Mouse (Mus musculus) cerebellum, adult (tissue): Measurements from ENCODE around the gene Gm9821.

Experiments
- ATAC-seq: cut with Nextera tagmentation; 2 replicates; pipeline ENCODE4 v1.9.2; 2017; ENCODE audit warnings: mild to moderate bottlenecking, moderate library complexity, mixed read lengths; ENCODE audit not compliant: insufficient number of reproducible peaks, low FRiP score, low TSS enrichment

Gene Gm9821

GRCm38 (mm10) chr2:91925442-91925841 is 20.1 kb upstream of the Gm9821 start:
- ATAC-seq, result no peak

DNA sequence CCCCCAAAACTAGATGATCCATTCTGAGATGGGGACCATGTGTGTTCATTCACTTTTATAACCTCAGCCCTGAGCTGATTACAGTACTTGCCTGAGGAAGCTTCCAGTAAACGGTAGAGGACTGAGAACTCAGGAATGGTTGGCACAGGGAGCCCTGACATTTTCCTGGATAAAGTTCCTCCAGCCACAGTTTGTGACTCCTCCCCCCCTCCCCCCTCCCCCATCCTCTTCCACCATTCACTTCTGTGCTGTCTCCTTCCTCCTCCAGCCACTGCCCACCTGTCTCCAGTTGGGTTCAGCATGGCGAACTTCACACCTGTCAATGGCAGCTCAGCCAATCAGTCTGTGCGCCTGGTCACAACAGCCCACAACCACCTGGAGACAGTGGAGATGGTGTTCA is 18.6 kb upstream of the Gm9821 start, which contains the start of gene Chrm4:
Gene Chrm4, plus strand, starts transcription at position 301 of the 400 bp plus-strand sequence.
- ATAC-seq, result no peak

DNA sequence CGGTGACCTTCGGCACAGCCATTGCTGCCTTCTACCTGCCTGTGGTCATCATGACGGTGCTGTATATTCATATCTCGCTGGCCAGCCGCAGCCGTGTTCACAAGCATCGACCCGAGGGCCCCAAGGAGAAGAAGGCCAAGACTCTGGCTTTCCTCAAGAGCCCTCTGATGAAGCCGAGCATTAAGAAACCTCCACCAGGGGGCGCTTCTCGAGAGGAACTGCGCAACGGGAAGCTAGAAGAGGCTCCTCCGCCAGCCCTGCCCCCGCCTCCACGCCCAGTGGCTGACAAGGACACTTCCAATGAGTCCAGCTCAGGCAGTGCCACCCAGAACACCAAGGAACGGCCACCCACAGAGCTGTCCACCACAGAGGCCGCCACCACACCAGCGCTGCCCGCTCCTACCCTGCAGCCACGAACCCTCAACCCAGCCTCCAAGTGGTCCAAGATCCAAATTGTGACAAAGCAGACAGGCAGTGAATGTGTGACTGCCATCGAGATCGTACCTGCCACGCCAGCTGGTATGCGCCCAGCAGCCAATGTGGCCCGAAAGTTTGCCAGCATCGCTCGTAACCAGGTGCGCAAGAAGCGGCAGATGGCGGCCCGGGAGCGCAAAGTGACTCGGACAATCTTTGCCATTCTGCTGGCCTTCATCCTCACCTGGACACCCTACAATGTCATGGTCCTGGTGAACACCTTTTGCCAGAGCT is 17.5 kb upstream of the Gm9821 start:
- ATAC-seq, result no peak

GRCm38 (mm10) chr2:91928534-91929350 is 16.8 kb upstream of the Gm9821 start:
- no peak for ATAC-seq

DNA sequence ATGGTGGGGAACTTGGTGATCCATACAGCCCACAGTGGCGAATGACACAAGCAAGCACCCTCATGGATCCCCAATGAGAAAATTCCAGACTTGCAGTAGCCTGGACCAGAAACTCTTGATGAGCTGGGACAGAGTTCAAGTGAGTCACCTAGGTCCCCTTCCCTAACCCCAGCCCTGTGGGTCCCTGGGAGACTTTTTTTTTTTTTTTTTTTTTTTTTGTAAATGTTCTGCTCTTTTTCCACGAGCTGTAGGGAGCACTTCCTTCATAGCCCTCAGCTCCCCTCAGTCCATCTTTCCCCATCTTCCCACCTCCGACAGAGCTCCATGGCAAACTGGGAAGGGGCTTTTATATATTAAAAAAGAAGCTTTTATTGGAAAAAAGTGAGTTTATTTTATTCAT is 16.0 kb upstream of the Gm9821 start:
- no peak for ATAC-seq

- no peak for ATAC-seq
Measured at GRCm38 (mm10) chr2:91929936-91930335, 15.6 kb upstream of the Gm9821 start.

DNA sequence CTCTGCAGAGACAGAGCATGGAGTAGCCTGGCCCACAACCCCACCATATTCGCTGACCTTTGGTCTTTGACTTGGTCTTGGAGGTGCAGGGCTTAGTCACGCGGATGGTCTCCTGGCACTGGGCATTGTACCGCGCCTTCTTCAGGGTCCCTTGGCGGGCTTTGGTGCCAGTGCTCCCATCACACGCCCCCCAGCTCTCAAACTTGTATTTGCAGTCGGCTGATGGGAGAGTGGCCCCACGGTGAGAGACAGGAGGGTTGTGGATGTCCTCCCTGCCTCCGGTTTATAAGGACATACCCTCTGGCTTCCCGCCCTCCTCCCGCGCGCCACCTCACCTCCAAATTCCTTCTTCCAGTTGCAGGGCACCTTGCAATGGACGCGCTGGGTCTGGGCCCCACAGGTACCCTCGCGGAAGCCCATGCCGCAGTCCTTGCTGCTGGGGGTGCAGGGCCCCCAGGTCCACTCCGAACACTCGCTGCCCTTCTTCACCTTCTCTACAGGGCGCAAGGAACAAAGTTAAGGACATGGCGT is 14.7 kb upstream of the Gm9821 start:
- ATAC-seq, result no peak

DNA sequence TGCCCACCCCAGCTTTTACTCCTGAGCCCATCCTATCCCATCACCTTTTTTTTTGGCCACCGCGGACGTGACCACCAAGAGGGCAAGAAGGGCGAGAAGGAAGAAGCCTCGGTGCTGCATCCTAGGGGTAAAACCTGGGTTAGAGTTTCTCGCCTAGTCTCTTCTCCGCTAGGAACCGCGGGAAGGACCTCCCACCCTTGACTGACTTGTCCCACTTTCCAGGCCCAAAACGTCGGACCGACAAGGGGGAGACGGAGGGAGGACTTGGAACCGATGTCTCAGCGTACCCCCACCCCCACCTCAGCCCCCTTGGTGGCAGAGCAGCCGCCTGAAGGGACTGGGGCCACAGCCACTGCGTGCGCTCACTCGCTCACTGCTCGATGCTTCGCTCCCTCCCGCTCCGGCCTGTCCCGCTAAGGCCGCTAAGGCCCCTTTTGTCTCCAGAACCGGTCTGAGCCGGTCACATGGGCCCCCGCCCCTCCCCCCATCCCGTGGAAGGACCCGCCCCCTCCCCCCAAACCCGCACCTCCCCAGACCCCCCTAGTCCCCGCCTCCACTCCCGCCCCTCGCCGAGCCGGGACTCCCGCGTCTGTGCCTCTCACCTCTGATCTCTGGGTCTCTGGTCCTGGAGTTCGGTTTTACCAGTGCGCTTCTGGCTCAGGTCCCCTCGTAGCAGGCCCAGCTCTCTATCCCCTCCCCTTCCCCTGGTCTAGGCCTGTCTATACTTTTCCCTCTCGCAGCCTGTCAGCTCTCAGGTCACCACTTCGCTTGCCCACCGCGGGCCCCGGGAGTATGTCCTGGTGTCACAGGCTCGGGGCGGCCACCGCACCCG is 14.0 kb upstream of the Gm9821 start:
- no peak for ATAC-seq

DNA sequence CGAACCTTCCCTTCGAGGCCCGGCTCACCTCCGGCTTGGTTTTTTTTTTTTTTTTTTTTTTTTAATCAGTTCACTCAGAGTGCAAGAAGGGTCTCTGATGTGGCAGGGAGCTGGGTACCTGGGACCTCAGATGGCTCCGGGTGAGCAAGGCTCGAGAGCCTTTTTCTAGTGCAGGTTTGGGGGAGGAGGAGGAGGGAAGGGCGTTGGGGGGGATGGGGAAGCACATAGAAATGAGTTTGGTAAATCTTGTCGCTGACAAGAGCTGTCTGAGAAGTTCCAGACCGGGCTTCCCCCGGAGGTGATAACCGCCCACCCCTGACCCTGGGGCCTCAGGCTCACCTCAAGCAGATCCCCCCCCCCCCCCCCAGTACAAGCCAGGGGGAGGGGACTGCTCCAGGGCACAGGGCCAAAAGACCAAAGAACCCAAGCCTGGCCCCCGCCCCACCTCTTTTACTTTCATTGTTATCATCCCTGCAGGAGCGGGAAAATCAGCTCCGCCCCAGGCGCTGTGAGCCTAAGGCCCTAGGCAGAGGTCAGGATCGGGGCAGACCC is 13.3 kb upstream of the Gm9821 start, which contains the start of gene Mdk:
Gene Mdk, minus strand, starts transcription at position 138 of the 552 bp plus-strand sequence.
- no peak for ATAC-seq

- ATAC-seq, result peak; percentile 24; the same call in 1 of the 2 replicates
Measured at GRCm38 (mm10) chr2:91932737-91933350, 12.7 kb upstream of the Gm9821 start.

- ATAC-seq, result peak; percentile 60
Measured at GRCm38 (mm10) chr2:91933471-91933870, 12.0 kb upstream of the Gm9821 start.

GRCm38 (mm10) chr2:91934016-91934415 is 11.5 kb upstream of the Gm9821 start:
- ATAC-seq, result no peak

GRCm38 (mm10) chr2:91934826-91935525 is 10.5 kb upstream of the Gm9821 start:
- no peak for ATAC-seq

DNA sequence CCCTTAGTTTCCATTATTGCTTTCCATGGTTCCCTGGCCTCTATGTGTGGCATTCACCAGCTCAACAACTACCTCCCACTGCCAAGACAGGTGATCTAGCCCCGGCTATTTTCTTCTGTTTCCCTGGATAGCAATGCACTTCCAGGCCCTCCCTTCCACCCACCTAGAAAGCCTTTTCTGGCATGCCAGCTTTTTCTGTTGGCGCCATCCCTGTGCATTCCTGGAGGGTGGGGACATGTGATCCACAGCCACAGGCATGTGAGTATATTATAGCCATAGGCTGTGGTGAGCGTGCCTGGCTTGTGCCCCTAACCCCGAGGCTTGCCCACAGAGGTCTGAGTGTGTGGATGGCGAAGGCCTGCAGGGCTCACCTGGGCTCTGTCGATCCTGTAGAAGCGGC is 9.3 kb upstream of the Gm9821 start:
- no peak for ATAC-seq

GRCm38 (mm10) chr2:91939303-91939935 is 6.1 kb upstream of the Gm9821 start:
- ATAC-seq, result no peak

GRCm38 (mm10) chr2:91942356-91942755 is 3.1 kb upstream of the Gm9821 start:
- no peak for ATAC-seq

GRCm38 (mm10) chr2:91944170-91944950 is 1.1 kb upstream of the Gm9821 start:
- ATAC-seq, result 0 out of 2 replicates have a peak, but pooled peaks have one; percentile 36

DNA sequence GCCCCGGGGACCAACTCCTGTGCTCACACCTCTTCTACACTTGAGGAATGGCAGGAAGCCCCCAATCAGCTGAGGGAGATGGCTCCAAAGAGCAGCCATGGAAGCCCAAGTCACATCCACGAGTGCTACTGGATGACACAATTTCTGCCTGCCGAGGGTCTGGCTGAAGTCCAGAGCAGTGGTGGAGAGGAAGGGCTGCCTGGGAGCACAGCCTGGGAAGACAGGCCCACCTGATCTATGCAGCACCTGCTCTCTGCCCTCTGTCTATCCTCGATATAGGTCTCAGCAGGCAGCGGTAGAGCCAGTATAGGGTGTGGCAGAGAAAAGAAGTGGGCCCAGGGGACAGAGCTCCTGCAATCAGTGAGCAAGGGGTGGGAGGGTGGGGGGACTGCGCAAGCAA is 1.3 kb downstream of the Gm9821 start:
- ATAC-seq, result no peak
